Comparison of ENCODE assay signal across 11 mouse cellular contexts in the genomic region with DNA sequence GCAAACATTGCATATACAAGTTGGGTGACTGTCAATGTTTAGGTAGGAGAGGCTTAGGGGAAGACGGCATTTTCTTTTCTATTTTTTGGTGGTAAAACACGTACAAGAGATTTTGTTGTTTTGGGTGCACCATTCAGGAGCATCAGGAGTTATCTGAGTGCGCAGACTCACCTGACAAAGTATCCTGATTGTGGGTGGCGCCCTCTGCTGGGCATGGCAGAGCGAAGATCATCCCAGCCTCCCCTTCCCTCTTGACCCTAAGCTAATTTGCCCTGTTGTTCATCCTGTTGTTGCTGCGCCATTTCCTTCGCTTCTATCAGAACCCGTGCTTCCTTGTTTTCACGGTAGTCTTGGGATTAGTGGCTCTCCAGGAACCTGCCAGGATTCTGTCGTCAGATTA.
DNase-seq lines count a peak whose midpoint lies in the region; ATAC-seq and TF ChIP-seq lines count a peak whose summit lies in the region.
"Had no signal": no experiment of that assay in that cellular context is flagged by ENCODE, and none has a peak within 500 bp of the region (broad histone marks: within the 10 kb centered on the region; RNA-seq: fewer than 3 reads in every experiment).

No protein-coding gene starts in this region.

- no peak for TF ChIP-seq EP300 in ES-Bruce4 (IDR thresholded peaks at IDR 0.05; ENCODE audit: insufficient read depth, low read depth, low read length)

- H3K4me3 ChIP-seq in kidney, adult 2 months (ENCODE audit: insufficient read depth, low read depth, low read length) = no peak overlapping the region
- no peak overlapping the region for H3K4me3 ChIP-seq in ES-Bruce4 (ENCODE audit: low read depth, low read length)
- H3K4me3 ChIP-seq in forebrain, embryonic 16.5 days (replicated peaks; ENCODE audit: low read length) = no peak overlapping the region
- H3K4me3 ChIP-seq: lung, embryonic 15.5 days had no signal

- H3K36me3 ChIP-seq in kidney, adult 2 months (ENCODE audit: control insufficient read depth, insufficient read depth, low read length) = no peaks in the 10 kb centered on the region
- no peaks in the 10 kb centered on the region for H3K36me3 ChIP-seq in ES-Bruce4 (ENCODE audit: control insufficient read depth, insufficient read depth, low read length, poor library complexity, severe bottlenecking)
- H3K36me3 ChIP-seq in forebrain, embryonic 16.5 days (ENCODE audit: control insufficient read depth, insufficient read depth) = no peaks in the 10 kb centered on the region
- H3K36me3 ChIP-seq: lung, embryonic 15.5 days had no signal

- no peaks in the 10 kb centered on the region for H3K9me3 ChIP-seq in ES-Bruce4 (replicated peaks; ENCODE audit: control insufficient read depth, insufficient read depth, low read length, poor library complexity, severe bottlenecking)
- H3K9me3 ChIP-seq in forebrain, embryonic 16.5 days (ENCODE audit: control insufficient read depth, low read length) = peaks cover 6% of the 10 kb centered on the region; the same call in 1 of the 2 replicates
- H3K9me3 ChIP-seq: lung, embryonic 15.5 days had no signal

- no peaks in the 10 kb centered on the region for H3K4me1 ChIP-seq in kidney, adult 2 months (ENCODE audit: control insufficient read depth, insufficient read depth, low read length)
- H3K4me1 ChIP-seq in ES-Bruce4 (ENCODE audit: control insufficient read depth, insufficient read depth, low read length) = no peaks in the 10 kb centered on the region
- H3K4me1 ChIP-seq in forebrain, embryonic 16.5 days (replicated peaks; ENCODE audit: control insufficient read depth, insufficient read depth, low read length) = no peaks in the 10 kb centered on the region
- H3K4me1 ChIP-seq: lung, embryonic 15.5 days had no signal

- no peak for TF ChIP-seq POLR2A in kidney, adult 2 months (IDR thresholded peaks at IDR 0.05; ENCODE audit: low read depth, low read length)
- no peak for TF ChIP-seq POLR2A in ES-Bruce4 (IDR thresholded peaks at IDR 0.05; ENCODE audit: insufficient read depth, low read length)

- 65% methylated on average over 10 of the region's 10 CpGs for WGBS in kidney, adult 2 months
- WGBS in forebrain, embryonic 16.5 days = 54% methylated on average over 10 of the region's 10 CpGs

- no peaks in the 10 kb centered on the region for H3K27me3 ChIP-seq in kidney, adult 2 months (replicated peaks; ENCODE audit: control insufficient read depth, insufficient read depth, low read length)
- H3K27me3 ChIP-seq in ES-Bruce4 (ENCODE audit: control insufficient read depth, insufficient read depth, low read length, poor library complexity, severe bottlenecking) = no peaks in the 10 kb centered on the region
- no peaks in the 10 kb centered on the region for H3K27me3 ChIP-seq in forebrain, embryonic 16.5 days (replicated peaks; ENCODE audit: control insufficient read depth, insufficient read depth, low read length)
- H3K27me3 ChIP-seq: lung, embryonic 15.5 days had no signal

- DNase-seq in CD4-positive, CD25-positive, alpha-beta regulatory T cell, adult 2 months (ENCODE audit: low read depth, low spot score) = peak; percentile 41
- no peak for DNase-seq in kidney, adult 2 months
- DNase-seq in kidney, adult 8-10 months = no peak
- peak; percentile 16 for DNase-seq in induced T-regulatory cell, adult 2 months (ENCODE audit: low read depth)
- no peak for DNase-seq in layer of hippocampus, postnatal 25 days (ENCODE audit: extremely low spot score in 1 of 2, low spot score in 1 of 2)
- DNase-seq: heart, postnatal 4 days; right cerebral cortex, postnatal 14 days had no signal

- no peak overlapping the region for H3K27ac ChIP-seq in kidney, adult 2 months (ENCODE audit: insufficient read depth, low read depth, low read length)
- no peak overlapping the region for H3K27ac ChIP-seq in ES-Bruce4 (ENCODE audit: insufficient read depth, low read length)
- H3K27ac ChIP-seq in forebrain, embryonic 16.5 days (ENCODE audit: low read length) = no peak overlapping the region
- H3K27ac ChIP-seq: lung, embryonic 15.5 days had no signal

- H3K4me2 ChIP-seq in forebrain, embryonic 16.5 days (ENCODE audit: low read length) = no peak overlapping the region
- H3K4me2 ChIP-seq: lung, embryonic 15.5 days had no signal

- ATAC-seq in CD4-positive, CD25-positive, alpha-beta regulatory T cell, adult 4 months = no peak
- no peak for ATAC-seq in forebrain, embryonic 16.5 days

- no peak overlapping the region for H3K9ac ChIP-seq in ES-Bruce4 (ENCODE audit: low read depth, poor library complexity, severe bottlenecking)
- H3K9ac ChIP-seq in forebrain, embryonic 16.5 days (replicated peaks; ENCODE audit: low read depth, low read length) = no peak overlapping the region
- H3K9ac ChIP-seq: lung, embryonic 15.5 days had no signal

- TF ChIP-seq CTCF in kidney, adult 2 months (conservative IDR thresholded peaks at IDR 0.05; ENCODE audit: insufficient read depth, insufficient read length, low read depth, low read length) = peak; percentile 44
- peak; percentile 84 for TF ChIP-seq CTCF in ES-Bruce4 (IDR thresholded peaks at IDR 0.05; ENCODE audit: low read depth, low read length)

Comparison
In these comparisons a context has a peak if more than half of its experiments do, and no peak if none do; other contexts are left out.
1. DNase-seq: peak in CD4-positive, CD25-positive, alpha-beta regulatory T cell, adult 2 months (single experiment) and induced T-regulatory cell, adult 2 months (single experiment); none in kidney, adult 2 months (single experiment), kidney, adult 8-10 months (0 of 2) and layer of hippocampus, postnatal 25 days (0 of 2).